Mouse (Mus musculus) layer of hippocampus, adult 9-10 months (tissue): Measurements from ENCODE around the gene Fignl1.

Experiments used
- DNase-seq: peaks from one replicate; pipeline ENCODE4 v3.0.0; 2022; ENCODE audit warnings: low spot score

The Fignl1 gene

GRCm38 (mm10) chr11:11763211-11763666 lies 45.5 kb downstream of the Fignl1 start:
- DNase-seq = no peak

- no peak for DNase-seq
Measured at GRCm38 (mm10) chr11:11758883-11759282, 49.9 kb downstream of the Fignl1 start.

DNA sequence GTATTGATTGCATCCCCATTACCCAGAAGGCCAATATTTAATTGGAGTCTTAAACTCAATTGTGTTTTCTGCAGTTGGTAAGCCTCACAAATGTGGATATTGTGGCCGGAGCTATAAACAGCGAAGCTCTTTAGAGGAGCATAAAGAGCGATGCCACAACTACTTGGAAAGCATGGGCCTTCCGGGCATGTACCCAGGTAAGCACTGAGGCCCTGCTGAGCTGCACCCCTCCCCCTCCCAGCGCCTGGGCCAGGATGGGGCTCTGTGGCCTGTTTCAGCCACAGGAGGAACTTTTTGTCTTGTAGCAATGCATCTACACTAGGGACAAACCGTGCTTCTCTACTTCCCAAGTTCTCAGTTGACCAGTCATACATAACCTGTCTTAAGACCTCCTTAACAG lies 50.6 kb downstream of the Fignl1 start:
- DNase-seq = no peak

- DNase-seq = no peak
Measured at GRCm38 (mm10) chr11:11752859-11753258, 55.9 kb downstream of the Fignl1 start.

- DNase-seq = no peak
Measured at GRCm38 (mm10) chr11:11751091-11751490, 57.7 kb downstream of the Fignl1 start.

GRCm38 (mm10) chr11:11744222-11744621 lies 64.5 kb downstream of the Fignl1 start:
- no peak for DNase-seq

DNA sequence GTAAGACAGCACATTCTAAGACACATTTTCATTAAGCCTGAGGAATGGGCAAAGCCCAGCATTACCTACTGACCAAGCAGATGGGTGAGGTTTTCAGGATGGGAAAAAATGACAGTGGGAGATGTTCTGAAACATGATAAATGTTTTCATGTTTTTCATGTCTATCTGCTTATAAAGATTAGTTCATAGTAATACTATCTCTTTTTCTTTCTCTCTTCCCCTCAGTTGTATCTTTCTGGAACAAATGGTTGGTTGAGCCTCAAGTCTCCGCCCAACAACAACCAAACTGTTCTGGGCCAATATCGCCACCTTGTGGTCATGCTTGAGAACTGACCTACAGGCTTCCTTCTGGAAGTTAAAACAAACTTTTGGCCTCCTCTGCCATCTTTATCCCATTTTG lies 66.1 kb downstream of the Fignl1 start:
- no peak for DNase-seq

GRCm38 (mm10) chr11:11741574-11741973 lies 67.2 kb downstream of the Fignl1 start:
- DNase-seq = no peak

DNA sequence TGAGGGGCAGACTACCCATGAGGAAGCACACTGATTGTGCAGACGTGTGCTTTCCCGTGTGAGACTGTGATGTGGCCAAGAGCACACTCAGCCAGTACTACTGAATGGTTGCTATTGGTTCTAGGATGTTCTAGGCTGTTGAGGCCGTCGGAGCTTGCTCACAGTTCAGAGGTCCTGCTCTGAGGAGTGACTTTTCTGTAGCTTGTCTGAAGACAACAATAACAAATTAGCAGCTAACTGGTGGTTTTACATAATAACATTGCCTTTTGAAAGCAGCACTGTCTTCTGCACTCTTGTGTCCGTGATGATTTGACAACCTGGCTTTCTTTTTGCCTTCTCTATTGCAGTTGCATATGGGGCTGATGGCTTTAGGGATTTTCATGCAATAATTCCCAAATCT lies 68.2 kb downstream of the Fignl1 start:
- no peak for DNase-seq

GRCm38 (mm10) chr11:11739054-11739453 lies 69.7 kb downstream of the Fignl1 start:
- DNase-seq = no peak

DNA sequence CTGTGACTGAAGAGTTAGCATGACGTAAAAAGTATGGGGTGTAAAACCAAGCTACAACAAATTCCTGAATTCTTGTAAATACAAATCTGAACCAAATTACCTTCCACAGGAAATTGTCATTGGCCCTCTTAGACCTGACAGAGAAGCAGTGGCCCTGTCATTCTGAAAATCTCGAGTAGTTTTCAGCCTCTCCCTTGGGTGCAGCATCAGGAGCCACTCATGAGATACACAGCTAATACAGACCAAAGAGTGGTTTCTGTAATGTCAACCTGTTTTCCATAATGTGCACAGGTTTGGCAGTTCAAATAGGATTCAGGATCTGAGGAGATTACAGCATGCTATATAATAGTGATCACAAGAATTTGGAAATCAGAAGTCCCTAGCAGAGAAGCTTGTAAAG lies 71.2 kb downstream of the Fignl1 start:
- no peak for DNase-seq
